Mouse (Mus musculus) bone marrow macrophage, adult 2 months (primary cell): ENCODE results near the gene Il17c. TPM values are rescaled to one million over a fixed set of nuclear protein-coding genes. Genes with fewer than 3 reads are reported as not detected.

ENCODE experiments used
- H3K27ac ChIP-seq: 2 replicates; pipeline ENCODE4 v1.5.1; 2012; ENCODE audit warnings: low read depth, low read length; ENCODE audit not compliant: insufficient read depth
- H3K4me1 ChIP-seq: 2 replicates; pipeline ENCODE4 v1.6.1; 2012; ENCODE audit warnings: low read length; ENCODE audit not compliant: control insufficient read depth, insufficient read depth
- H3K4me3 ChIP-seq: 2 replicates; pipeline ENCODE4 v1.5.1; 2012; ENCODE audit warnings: mild to moderate bottlenecking, low read length, moderate library complexity; ENCODE audit not compliant: insufficient read depth
- CTCF ChIP-seq: IDR thresholded peaks from 2 replicates; pipeline ENCODE4 v1.5.1; 2012; ENCODE audit warnings: low read depth, mild to moderate bottlenecking, low read length, moderate library complexity
- POLR2A ChIP-seq: IDR thresholded peaks from 2 replicates; pipeline ENCODE4 v1.6.1; 2012; ENCODE audit warnings: mild to moderate bottlenecking, low read depth, low read length, borderline replicate concordance
- polyA plus RNA-seq: library from polyadenylated mRNA; stranded (reverse); fragments of >200 nt; gene quantifications from 2 replicates; pipeline ENCODE4 v1.2.4, GENCODE M21; 2012; ENCODE audit not compliant: missing spikeins, insufficient read depth, insufficient read length

Gene Il17c
- polyA plus RNA-seq, 1 experiment, result not detected

DNA sequence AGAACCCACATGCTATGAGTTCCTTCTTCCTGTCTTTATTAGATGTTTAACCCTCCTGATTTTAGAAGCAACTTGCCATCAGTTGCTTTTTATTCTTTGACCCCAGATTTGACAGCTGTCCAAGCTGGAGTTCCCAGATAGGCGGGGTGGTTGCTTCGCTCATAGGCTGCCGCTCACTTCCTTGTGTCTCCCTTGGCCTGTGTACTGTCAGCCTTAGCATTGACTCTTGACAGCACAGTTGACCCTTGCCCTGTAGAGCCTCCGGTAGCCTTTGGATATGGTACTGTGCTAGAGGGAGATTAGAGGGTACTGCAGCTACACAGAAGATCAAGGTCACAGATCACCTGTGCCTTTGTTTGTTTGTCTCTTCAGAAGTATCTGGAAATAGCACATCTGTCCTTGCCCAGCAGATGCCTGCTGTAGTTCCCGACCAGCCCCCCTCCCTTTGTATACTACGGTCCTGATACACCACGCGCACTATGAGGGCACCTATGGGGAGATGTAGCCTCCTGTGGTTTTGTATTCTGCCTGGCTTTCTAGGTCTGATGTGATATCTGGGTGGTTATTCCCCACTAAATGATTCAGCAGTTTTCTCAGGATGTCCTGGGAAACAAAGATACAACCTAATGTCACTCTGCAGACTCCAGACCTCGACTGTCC is 16.5 kb upstream of the Il17c start:
- TF ChIP-seq CTCF, result no peak
- TF ChIP-seq POLR2A, result no peak
- Histone ChIP-seq H3K27ac (no peak overlapping the region), H3K4me3 (no peak overlapping the region), H3K4me1 (peaks cover 11% of the 10 kb centered on the region)

DNA sequence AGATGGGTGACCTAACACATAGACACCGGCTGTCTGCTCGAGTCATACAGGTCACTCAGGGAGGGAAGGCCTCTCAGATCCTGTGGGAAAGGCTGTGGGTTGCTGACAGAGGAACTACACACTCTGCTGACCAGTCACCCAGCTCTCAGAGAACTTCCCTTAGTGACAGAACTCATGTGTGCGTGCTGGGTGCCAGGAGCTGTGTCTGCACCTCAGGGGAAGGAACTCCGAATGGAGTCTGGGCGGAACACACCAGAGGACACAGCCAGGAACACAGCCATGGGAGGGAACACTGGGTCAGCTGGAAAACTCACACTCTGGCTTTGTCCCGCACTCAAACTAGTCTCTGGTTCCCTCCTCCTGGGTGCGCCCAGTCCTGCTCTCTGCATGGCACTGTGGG is 14.1 kb upstream of the Il17c start:
- TF ChIP-seq CTCF, result no peak
- TF ChIP-seq POLR2A, result no peak
- no peak overlapping the region for H3K4me3 ChIP-seq
- H3K4me1 ChIP-seq, result peaks cover 11% of the 10 kb centered on the region
- H3K27ac ChIP-seq, result peak overlapping the region; percentile 8; the same call in 1 of the 2 replicates

DNA sequence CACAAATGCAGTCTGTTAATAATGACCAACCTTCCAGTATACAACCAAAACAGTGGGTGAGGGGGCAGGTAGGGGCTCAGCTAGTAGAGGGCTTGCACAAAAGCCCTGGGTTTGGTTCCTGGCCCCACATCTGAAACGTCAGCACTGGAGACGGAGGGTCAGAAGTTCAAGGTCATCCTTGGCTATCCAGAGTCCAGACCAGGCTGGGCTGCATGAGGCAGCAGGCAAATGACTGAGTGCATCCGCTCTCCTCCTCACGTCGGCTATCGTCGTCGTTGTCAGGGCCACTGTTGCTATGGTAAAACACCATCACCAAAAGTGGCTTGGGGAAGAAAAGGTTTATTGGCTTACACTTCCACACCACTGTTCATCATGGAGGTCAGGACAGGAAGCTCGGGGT is 7.5 kb upstream of the Il17c start:
- H3K4me3 ChIP-seq, result no peak overlapping the region
- no peak for TF ChIP-seq POLR2A
- no peak for TF ChIP-seq CTCF
- peaks cover 25% of the 10 kb centered on the region for H3K4me1 ChIP-seq

DNA sequence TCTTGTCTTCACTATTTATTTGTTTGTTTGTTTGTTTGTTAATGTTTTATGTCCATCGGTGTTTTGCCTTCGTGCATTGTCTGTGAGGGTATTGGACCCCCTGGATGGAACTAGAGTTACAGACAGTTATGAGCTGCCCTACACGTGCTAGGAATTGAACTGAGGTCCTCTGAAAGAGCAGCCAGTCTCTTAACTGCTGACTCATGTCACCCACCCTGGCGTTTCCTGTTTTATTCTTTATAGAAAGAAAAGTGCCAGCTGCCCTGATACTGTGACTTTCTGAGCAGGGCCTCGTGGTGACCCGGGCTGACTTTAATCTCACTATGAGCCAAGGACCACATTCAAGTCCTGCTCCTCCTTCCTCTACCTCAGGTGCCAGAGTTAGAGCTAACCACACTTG is 6.3 kb upstream of the Il17c start:
- H3K4me1 ChIP-seq, result peaks cover 25% of the 10 kb centered on the region

More for the DNA sequence above, 7.5 kb upstream of the Il17c start:
- H3K27ac ChIP-seq, result no peak overlapping the region

DNA sequence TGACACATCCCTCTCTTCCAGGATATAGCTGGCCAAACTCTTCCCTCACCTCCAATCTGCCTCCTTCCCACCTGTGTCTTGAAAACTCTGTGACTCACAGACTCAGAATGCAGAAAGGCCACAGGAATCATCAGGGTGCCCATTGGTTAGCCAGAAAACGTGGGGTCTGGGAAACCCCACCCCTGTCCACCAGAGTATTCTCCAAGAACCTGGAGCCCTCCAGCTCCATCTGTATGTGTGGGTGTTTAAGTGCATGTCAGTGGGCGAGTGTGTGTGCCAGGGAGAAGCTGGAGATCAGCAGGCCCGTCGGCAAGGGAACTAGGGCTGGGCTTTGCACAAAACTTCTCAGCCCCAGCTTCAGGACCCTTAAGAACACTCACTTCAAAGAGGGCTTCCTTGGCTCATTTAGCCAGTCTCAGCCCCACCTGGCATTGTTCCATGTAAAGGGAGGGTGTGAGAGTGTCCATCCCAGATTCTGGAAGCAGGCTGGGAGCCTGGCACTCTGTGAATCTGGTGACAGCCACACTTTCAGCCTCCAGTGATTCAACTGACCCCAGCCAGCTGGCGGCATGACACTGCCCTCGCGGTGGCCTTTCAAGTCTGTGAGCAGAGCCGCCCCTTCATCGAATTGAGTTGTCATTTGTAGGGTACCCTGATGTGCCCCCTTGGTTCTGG is 1.8 kb upstream of the Il17c start:
- peaks cover 16% of the 10 kb centered on the region for H3K4me1 ChIP-seq
- TF ChIP-seq POLR2A, result no peak
- TF ChIP-seq CTCF, result no peak
- no peak overlapping the region for H3K4me3 ChIP-seq
- H3K27ac ChIP-seq, result no peak overlapping the region

More for the DNA sequence above, 6.3 kb upstream of the Il17c start:
- Histone ChIP-seq H3K27ac (peak overlapping the region; percentile 29), H3K4me3 (no peak overlapping the region)
- no peak for TF ChIP-seq CTCF
- no peak for TF ChIP-seq POLR2A

DNA sequence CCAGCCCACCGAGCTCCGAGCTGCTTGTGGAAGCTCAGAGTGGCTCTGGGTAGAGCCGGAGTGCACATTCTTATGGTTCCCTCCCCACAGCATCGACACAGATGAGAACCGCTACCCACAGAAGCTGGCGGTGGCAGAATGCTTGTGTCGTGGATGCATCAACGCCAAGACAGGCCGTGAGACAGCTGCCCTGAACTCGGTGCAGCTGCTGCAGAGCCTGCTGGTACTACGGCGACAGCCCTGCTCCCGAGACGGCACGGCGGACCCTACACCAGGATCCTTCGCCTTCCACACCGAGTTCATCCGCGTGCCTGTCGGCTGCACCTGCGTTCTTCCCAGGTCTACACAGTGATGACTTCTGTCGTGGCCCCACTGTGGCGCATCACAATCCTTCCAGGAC is 1.4 kb downstream of the Il17c start:
- H3K27ac ChIP-seq, result no peak overlapping the region
- peaks cover under 1% of the 10 kb centered on the region; the same call in 1 of the 2 replicates for H3K4me1 ChIP-seq
- no peak for TF ChIP-seq POLR2A
- no peak for TF ChIP-seq CTCF
- H3K4me3 ChIP-seq, result no peak overlapping the region

DNA sequence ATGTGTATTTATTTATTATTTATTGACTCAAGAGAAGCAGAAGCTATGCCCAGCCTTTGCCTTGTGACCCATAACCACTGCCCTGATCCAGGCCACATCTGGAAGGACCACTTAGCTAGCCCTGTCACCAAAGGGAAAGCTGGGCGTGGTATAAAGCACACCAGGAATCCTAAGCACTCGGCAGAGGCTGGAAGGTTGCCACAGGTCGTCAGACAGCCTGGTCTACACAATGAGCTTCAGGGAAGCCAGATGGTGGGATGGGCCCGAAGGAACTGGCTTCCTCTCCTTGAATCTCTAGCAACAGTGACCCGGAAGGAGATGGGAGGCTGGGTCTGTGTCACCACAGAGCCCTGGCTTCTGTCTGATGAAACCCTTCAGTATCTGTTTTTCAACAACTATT is 1.8 kb downstream of the Il17c start:
- H3K4me3 ChIP-seq, result no peak overlapping the region
- TF ChIP-seq POLR2A, result no peak
- no peak for TF ChIP-seq CTCF
- peaks cover 2% of the 10 kb centered on the region for H3K4me1 ChIP-seq
- H3K27ac ChIP-seq, result no peak overlapping the region

DNA sequence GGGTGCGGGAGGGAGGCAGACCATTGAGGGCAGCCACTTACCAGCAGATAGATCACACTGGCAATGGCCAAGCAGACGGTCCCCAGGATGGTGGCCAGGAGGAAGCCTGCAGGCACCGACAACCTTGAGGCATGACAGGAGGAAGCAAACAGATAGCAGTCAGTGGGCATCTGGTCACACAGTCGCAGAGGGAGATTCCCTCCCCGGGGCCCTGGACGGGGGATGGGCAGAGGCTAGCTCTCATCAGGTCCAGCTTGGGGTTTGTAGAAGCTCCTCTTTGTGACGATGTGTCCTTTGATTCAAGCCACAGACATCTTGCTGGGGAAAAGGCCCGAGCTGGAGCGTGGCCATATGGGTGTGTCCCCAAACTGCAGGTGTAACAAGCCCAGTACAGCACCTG is 4.3 kb downstream of the Il17c start:
- Histone ChIP-seq H3K4me1 (peaks cover 15% of the 10 kb centered on the region), H3K27ac (no peak overlapping the region), H3K4me3 (no peak overlapping the region)
- TF ChIP-seq CTCF (no peak), POLR2A (no peak)

DNA sequence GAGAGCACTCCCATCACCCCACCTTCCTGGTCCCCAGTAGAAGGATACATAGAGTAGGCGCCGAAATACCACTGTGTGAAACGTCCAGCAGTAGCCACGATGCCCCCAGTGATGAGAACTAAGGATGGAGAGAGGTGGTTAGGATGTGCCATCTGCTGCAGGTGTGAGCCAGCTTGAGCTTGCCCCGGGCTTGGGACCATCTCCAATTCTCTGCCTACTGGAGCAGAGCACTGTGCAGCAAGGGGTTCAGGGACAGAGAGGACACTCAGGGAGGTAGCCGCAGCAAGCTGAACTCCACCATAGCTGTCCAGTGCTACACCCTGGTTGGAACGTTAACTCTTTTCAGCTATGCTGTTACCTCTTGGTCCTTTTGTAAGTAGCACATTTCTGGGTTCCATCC is 5.8 kb downstream of the Il17c start:
- TF ChIP-seq POLR2A (no peak), CTCF (no peak)
- H3K4me1 ChIP-seq, result peaks cover 17% of the 10 kb centered on the region
- H3K4me3 ChIP-seq, result no peak overlapping the region

DNA sequence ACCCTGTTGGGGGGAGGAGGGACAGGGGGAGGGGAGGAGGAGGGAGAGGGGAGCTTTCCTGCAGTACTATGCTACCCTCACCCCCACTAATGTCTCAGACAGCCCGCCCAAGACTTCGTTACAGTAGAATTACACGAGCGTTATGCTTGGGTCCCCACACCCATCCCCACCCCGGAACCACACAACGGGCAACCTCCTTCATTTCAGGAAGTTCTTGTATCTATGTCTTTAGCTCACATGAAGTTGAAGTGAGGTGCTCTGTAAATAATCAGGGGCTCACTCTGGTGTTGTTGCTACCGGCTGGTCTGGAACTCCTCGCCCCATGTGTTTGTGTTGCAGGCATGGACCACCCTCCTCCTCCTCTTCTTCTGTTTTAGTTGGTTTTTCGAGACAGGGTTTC is 6.3 kb downstream of the Il17c start:
- Histone ChIP-seq H3K27ac (no peak overlapping the region), H3K4me3 (no peak overlapping the region), H3K4me1 (peaks cover 19% of the 10 kb centered on the region)

More for the DNA sequence above, 5.8 kb downstream of the Il17c start:
- H3K27ac ChIP-seq, result no peak overlapping the region

More for the DNA sequence above, 6.3 kb downstream of the Il17c start:
- TF ChIP-seq POLR2A, result no peak
- TF ChIP-seq CTCF, result no peak
